Mouse (Mus musculus) heart, adult 2 months (tissue): ENCODE measurements around the gene Prpf3.

ENCODE experiments used
- CTCF ChIP-seq: fragments of 200-600 bp; IDR thresholded peaks from 2 replicates; pipeline ENCODE4 v1.8.1; 2022; ENCODE audit warnings: antibody characterized with exemption, mild to moderate bottlenecking, moderate library complexity
- POLR2A ChIP-seq: fragments of 200-500 bp; IDR thresholded peaks from 2 replicates; pipeline ENCODE4 v1.6.1; 2011; ENCODE audit warnings: mild to moderate bottlenecking, low read depth, low read length, control low read depth; ENCODE audit not compliant: insufficient read depth

DNA sequence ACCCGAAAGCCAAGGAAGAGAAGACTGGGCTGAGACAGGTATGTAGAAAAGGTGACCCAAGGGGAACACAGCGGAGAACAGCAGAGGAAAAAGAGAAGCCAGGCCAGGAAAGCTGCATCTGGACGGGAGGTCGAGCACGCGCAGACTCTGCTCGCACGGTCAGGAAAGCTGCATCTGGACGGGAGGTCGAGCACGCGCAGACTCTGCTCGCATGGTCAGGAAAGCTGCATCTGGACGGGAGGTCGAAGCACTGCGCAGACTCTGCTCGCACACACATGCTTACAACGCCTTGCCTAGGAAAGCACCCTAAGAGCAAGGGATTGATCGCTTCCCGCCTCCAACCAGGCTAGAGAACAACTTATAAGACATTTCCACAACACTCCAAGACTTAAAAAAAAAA, 9.9 kb upstream of the Prpf3 start:
- TF ChIP-seq CTCF: no peak
- no peak for TF ChIP-seq POLR2A
